Mouse (Mus musculus) ES-CJ7 (cell line): ENCODE measurements around the gene Scrt2.
A peak's percentile ranks its signal among the peaks of the same experiment; 100 is the strongest.

ENCODE experiments used
- DNase-seq: peaks from one replicate; pipeline ENCODE4 v3.0.0; 2011; ENCODE audit warnings: low read depth, low spot score

Gene Scrt2

DNA sequence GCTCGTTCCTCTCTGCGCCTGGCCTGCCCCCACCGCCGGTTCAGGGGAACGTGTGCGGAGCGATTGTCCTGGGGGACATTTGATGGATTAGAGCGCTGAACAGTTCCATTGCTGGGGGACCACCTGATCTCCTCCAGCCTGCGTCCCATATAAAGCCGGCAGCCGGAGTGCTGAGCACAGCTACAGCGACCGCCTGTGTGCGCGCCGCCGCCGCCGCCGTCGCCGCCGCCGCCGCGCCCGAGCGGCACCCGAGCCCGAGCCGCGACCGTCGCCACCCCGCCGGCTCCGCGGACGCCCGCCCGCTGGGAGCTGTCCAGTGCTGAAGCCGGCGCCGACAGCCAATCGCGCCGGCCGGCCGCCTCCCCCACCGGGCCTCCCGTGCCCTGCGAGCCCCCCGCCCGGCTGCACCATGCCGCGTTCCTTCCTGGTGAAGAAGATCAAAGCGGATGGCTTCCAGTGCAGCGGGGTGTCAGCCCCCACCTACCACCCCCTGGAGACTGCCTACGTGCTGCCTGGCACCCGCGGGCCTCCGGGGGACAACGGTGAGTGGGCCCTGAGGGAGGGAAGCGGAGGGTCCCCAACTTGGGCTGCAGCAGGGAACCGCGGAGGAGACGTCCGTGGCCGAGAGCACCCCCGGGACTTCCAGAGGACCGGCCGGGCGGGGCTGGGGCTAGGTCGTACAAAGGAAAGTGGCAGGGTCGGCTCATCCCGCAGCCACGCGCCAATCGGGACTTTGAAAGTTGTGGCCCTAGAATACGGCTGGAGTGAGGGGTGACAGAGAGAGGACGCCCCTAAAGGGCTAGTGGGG is 516 bp downstream of the Scrt2 start:
- peak; percentile 44 for DNase-seq

DNA sequence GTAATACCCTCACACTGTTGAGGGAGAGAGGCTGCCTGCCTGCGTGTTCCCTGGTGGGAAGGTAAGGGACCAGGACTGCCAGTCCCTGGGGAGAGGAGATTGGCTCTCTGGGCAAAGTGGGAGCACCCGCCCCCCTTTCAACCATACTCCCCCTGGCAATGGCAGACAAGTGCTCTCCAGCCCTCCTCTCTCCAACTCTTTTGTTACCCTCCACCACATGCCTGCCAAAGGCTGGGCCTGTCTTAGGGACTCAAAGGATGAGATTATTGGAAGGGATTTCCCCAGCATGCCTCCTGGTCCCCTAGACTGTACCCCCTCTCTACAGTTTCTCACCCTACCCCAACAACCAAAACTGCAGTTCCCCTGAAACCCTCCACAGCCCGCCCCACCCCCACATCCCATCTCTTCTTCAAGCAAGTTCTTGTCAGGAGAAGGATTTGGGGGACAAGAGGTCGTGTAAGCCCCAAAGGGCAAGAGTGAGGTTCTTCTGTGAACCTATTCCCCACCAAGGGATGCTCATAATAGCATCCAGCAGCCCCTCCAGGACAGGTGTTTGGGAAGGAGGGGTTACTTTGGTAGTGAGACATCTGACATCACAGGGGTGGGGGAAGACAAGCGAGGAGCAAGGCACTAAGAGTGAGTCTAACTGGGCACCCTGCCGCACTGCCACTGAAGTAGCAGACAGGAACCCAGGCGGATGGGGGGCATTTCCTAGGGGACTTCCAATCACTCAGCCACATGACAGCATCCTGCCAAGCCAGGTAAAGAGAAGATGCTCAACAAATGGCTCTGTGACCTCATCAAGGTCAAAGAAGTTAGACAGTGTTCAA is 1.3 kb downstream of the Scrt2 start:
- no peak for DNase-seq

DNA sequence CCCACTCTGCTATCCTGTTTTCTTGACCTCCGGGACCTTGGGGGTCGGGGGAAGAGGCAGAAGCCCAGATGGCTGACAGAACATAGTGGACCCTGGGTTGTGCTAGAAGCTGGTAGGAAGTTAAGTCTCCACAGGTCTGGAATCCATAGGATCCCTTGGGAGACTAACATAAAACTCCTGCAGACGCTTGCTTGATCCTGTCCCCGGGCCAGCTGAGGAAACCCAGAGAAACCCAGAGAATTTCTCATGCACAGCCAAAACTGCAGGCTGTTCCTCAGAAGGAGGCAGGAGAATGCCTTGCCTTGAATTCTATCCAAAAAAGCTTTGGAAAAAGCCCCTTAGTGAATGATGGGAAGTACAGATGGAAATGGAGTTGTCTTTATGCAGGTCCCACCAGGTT is 2.1 kb downstream of the Scrt2 start:
- DNase-seq, result no peak

DNA sequence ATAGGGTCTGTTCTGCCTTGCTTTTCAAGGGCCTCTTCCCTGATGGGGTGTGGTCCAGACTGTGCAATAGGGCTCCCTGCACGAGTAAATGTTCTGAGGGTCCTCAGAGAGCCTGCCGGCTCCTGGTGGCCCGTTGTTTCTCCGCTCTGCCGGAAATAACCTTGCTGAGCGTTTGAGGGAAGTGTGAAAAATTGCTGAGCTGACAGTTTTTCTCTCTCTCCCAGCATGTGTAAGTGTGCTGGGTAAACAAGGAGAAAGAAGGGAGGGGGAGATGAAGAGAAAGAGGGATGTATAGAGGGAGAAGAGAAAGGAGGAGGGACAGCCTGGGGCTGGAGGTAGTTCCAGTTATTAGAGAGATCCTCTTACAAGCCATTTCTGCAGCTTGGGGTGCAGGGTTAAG is 3.0 kb downstream of the Scrt2 start:
- DNase-seq, result no peak

DNA sequence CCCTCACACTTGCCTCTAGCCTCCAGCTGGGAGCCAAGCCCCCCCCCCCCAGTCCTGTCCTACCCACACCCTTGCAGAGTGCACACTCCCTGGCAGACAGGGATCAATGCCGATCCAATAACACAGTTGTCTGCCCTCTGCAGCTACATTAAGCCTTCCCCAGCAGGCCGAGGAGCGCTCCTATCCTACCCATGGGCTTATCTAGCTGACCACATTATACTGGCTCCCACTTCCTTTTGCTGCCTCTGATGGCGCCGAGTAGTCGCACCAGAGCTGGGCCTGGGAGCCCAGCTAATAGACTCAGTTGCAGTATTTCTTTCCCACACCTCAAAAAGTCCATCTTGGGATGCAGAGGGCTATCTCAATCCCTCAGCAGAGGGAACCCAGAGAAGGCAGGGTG is 4.1 kb downstream of the Scrt2 start:
- no peak for DNase-seq

DNA sequence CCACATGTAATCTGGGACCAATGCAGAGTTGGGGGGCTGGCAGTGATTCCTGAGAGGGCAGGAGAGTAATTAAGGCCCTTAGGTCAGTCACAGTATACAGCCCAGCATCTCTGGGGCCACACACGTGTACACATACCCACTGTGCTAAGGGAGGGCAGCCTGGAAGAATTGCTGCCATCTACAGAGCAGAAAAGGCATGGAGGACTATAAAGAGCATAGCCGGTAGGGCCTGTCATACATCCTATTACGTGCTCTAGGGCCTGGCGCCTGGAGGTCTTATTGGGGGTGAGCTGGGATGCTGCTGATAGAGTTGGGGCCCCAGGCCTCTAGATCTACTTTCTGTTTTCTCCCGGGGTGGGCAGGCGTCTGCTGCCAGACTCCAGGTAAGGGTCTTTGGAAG is 5.1 kb downstream of the Scrt2 start:
- no peak for DNase-seq

DNA sequence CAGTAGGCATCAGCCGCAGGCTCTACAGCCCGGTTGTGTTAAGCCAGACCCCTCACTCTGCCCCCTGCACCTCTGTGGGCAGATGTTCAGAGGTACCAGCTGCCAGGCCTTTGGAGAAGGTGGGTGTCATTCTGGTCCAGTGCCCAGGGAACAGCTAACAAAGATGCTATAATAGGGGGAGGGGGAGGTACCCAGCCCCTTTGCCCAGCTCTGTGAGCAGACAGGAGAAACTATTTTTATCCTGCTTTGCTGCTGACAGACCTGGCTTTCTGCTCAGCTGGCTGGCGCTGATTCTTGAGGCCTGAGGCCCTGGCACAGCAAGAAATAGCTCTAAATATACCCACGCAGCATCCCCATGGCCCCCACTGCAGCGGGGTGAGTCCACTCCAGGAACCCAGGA is 5.8 kb downstream of the Scrt2 start:
- no peak for DNase-seq

DNA sequence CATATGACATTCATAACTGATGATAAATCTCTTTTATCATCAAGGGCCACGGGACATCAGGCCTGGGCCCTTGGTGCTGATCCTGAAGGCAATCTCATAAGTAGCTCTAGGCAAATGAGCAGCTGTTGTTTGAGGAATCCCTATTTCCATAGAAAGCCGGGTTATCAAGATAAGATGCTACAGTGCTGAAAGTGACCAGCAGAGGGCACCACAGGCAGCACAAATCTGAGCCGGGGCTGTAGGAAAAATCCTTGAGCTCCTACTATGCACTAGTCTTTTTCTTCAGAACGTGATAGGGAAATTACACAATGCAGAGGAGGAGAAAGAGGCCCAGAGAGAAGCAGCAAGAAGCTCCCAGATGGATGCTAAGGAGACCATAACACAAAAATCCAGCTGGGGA is 7.7 kb downstream of the Scrt2 start:
- DNase-seq, result peak; percentile 75

DNA sequence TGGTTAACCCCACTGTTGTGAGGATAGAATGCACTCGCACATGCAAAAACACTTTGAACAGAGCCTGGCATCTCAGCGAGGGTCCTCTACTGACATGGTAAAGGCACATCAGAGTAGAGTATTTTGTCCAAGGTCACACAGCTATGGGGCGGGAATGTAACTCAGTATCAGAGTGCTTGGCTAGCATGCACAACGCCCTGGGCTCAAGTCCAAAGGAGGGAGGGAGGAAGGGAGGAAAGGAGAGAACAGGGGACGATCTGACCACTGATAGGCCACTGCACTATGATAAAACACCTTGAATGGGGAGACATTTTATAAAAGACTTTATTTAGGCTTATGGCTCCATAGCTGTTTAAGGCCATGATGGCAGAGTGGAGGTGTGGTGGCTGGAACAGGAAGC is 8.3 kb downstream of the Scrt2 start:
- no peak for DNase-seq

DNA sequence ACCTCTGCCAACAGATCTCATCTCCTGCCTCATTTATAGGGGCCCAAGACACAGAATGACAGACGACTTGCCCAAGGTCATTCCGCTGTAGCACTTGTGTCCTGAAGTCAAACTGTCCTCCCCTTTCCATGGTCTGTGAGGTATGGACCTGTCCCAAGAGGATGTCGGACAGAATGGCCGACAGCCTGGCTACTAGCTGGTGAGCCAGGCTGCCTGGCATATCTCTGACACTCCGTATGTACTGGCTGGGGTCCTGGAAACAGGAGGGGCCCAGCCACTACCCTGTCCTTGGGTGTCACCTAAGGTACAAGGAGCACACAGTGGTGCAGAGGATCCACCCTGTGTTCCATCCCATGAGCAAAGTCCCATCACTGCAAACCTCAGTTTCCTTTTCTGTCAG is 9.2 kb downstream of the Scrt2 start:
- DNase-seq, result no peak

DNA sequence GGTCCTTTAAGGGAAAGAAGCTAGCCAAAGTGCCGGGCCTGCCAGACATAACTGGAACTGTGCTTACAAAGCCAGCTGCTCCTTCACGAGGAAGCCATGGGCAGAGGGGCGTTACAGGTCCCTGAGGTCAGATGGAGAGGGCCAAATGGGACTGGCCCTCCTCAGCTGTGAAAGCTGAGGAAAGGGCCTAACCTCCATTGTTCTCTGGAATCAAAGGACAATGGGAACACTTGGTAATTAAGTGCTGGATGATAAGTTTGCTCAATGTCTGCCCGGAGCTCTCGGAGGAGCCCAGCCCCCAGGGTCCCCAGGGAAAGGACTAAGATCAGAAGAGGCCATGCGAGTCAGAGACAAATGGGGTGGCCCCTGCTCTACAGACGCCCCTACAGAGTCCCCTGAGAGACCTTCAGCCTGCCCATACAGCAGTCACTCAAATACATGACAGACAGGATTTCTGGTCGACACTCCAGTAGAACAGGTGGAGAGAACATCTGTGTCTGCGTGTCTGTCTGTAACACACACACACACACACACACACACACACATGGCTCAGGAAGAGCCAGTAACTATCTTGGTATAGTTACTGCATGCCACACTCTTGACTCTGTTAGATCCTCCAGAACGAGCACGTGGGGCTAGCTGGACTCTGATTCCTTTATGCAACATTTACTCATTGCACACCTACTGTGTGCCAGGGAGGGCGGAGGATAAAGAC is 10.2 kb downstream of the Scrt2 start:
- no peak for DNase-seq

DNA sequence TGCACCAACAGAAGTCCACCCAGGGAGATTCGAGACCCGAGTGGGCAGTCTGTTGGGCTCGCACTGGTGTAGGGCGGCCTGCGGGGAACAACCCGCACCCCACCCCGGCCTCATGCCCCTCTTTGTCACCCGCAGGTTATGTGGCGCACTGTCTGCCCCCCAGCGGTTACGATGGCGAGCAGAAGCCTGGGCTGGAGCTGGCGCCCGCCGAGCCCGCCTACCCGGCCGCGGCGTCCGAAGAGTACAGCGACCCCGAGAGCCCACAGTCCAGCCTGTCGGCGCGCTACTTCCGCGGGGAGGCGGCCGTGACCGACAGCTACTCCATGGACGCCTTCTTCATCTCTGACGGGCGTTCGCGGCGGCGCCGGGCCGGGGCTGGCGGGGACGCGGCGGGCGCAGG is 11.6 kb downstream of the Scrt2 start:
- DNase-seq, result no peak

DNA sequence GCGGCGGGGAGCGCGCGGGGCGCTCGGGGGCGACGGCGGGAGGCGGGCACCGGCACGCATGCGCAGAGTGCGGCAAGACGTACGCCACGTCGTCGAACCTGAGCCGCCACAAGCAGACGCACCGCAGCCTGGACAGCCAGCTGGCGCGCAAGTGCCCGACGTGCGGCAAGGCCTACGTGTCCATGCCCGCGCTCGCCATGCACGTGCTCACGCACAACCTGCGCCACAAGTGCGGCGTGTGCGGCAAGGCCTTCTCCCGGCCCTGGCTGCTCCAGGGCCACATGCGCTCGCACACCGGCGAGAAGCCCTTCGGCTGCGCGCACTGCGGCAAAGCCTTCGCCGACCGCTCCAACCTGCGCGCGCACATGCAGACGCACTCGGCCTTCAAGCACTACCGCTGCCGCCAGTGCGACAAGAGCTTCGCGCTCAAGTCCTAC is 12.0 kb downstream of the Scrt2 start:
- peak; percentile 85 for DNase-seq

DNA sequence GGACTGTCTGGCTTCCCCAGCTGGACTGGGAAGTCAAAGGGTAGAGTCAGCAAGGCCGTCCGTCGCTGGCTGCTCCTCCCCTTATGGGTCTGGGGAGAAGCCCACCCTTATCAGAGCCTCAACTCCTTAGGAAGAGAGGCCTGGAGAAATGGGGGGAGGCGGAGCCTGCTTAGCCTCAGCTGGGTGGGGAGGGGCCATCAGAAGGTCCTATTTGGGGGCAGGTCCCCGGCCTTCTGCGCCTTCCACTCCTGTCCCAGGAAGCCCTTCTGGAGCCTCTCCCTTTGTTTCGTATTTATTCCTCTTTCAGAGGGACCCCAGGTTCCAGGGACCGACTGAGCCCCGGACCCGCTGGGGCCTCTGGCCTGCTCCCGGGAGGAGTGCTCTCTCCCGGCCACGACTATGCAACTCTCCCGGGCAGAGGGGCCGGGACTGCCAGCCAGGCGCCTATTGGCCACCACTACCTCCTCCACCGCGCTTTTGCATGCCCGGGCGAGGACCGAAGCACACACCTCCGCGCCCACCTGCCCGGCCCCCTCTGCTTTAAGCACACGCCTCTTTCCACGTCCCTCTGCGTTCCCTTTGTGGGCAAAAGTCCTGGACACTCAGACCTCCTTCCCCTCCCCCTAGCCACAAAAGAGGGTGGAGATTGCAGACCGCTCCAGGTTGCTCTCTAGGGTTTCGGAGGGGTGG is 13.7 kb downstream of the Scrt2 start:
- DNase-seq, result peak; percentile 95

DNA sequence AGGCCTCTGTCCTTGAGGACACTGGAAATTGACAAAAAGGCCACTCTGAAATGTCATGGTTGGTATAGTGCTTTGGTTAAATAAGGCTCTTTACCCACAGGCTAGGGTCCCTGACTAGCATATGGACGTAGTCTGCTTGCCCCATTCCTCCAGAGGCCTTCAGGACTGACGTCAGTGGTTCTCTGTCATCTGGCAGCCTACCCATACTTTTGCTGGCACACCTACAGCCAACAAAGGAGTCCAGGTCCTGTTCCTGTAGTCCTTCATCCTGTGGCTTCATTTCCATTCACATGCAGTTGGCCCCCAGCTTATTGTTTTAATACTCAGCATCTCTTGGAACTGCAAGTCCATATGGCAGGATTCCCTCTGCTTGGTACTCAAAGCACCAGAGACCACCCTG is 15.6 kb downstream of the Scrt2 start:
- DNase-seq, result no peak

DNA sequence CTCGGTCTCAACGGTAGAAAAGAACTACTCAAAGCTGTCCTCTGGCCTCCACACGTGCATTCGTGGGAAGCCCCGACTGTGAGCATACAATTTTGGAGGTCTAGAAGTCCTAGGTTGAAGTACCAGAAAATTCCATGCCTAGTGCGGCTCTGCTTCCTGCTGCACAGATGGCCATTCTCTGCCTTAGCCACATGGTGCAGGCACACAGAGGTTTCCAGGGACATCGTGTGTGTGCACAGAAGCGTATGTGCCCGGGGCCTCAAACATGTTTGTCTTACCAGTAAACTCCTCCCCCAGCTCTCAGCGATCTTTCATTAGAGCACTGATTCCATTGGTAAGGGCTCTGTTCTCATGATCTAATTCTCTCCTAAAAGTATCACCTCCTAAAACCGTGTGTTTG is 16.6 kb downstream of the Scrt2 start:
- DNase-seq, result no peak

DNA sequence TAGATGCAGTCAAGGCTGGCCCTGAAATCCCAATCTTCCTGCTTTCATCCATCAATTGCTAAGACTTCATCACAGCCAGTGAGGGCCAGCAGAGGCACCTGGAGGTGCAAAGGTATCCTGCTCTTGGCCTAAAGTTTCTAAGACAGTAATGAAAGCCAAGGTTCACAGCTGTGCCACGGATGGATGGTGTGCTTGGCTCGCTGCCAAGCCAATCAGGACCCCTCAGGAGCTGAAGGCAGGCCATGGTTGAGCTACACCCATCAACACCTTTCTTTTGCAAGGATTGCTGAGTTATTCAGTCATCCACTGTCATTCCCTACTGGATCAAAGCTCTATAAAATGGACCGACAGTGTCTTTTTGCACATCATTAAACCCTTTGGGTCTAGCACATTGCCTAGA is 18.2 kb downstream of the Scrt2 start:
- no peak for DNase-seq

DNA sequence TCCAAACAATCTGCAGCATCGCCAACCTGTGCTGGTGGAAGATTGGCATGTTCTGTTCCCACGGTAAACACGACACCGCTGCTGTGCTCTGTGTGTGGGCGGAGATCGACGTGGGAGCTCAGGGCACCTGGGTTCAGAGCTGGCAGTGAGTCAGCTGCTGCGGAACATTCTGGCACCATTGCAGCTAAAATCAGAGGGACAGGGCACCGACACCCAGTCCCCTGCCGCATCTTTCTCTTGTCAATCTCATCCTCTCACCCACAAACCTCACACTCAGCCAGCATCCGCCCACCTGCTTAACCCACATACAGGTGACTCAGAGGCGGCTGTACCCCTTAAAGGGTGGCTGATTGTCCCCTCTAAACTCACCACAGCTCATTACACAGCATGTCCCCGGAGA is 20.4 kb downstream of the Scrt2 start:
- no peak for DNase-seq

DNA sequence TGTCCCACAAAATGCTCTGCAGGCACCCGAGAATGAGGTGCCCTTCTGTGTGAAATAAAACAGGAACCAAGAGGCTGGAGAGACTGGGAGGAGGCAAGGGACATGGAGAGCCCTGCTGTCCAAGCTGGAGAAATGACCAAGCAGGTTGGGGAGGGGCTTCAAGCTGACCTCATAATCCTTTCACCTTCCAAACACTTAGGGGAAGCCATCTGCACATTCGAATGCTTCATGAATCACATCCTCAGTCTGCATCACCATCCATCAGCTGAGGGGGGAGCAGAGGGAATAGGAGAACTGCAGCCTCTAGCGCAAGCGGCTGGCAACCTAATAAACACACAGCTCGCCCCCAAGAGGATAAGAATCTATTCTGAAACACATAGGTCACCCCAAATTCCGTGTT is 21.0 kb downstream of the Scrt2 start:
- DNase-seq, result no peak

DNA sequence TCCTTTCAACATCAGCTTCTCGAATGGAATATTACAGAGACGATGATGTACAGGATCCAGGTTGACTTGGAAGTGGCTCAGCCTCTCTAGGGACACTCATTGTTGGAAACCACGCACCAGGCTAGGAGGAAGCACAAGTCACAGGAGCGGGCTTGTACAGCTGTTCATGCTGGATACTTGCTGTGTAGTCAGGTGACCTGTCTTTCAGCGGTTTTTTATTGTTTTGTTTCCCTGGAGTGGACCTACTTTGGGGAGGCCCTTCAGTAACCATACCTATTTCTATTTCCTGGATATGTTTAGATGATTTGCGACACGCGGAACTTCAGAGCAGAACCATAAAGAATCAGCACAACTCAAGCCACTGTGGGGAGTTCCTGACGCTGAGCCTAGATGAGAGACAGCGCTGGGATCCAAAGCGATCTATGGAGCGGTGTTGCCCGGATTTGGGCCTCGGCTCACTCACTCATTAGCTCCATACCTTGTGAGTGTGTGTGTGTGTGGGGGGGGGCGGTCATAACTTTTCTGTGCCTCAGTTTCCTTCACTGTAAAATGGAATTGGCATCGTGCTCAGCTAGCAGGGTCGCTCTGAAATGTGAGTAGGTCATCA is 23.5 kb downstream of the Scrt2 start:
- no peak for DNase-seq
